Mouse (Mus musculus): ENCODE results near the gene Cryba2.
A peak's percentile ranks its signal among the peaks of the same experiment; 100 is the strongest.

Cryba2 gene

DNA sequence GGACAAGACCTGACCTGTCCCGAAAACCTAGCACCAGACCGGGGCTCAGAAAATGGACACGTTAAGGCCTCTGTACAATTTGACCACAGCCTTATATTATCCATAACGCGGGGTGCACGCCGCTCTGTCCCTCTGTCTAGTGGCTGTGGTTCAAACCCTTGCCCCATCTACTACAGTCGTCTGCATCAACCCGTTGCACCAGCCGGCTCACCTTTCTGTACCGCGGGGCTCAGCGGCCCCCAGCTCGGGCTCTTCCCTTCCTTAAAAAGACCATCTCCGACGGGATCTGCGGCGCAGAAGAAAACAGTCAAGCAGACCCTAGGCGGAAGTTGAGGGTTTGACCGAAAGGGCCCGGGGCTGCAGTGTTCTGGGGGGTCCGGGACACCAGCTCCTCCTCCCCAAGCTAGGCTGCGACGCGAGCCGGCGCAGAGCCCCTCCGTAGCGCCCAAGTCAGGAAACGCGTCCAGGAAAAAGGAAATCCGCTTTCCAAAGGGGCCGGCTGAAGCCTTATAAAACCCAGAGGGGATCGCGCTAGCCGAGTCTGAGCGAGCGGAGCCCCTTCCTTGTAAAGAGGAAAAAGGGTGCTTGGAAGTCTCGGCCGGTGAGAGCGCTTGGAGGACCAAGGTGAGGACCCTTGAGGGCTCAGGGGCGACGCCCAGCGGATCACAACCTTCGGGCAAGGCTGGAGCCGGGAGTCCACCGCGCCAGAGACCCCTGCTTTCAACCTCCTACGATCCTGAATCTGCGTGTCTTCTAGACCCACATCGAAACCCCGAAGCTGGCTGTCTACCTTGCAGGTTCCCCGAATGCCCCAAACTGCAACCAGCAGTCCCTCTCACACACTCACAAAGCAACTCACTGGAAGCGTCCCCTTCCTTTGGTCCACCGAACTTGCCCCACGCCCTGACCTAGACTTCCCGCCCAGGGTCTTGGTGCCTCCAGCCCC is 8.5 kb downstream of the Cryba2 start:
- no peak for DNase-seq (ENCODE audit: low spot score)

- DNase-seq (ENCODE audit: low spot score): no peak
Measured at GRCm38 (mm10) chr1:74883441-74883840, 9.5 kb downstream of the Cryba2 start.

DNA sequence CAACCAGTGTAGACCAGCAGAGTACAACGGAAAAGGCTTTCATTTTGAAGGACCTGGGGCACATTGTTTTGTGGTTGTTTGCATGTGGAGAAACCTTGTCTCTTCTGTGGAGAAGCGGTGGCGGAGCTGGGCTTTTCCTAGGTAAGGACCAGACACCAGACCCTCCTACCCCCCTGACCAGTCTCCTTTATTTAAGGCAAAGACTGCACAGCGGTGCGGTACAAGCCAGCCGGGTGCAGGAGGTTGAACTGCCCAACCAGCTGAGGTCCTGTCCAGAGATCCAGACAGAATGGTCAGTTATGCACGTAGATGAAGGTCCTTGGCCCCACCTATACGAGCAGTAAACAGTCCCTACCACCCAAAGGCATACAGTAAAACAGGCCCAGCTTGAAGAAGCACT is 10.1 kb downstream of the Cryba2 start:
- DNase-seq (ENCODE audit: low spot score): no peak

GRCm38 (mm10) chr1:74882055-74882734 is 10.7 kb downstream of the Cryba2 start:
- no peak for DNase-seq (ENCODE audit: low spot score)

GRCm38 (mm10) chr1:74880785-74881360 is 12.1 kb downstream of the Cryba2 start:
- DNase-seq (ENCODE audit: low spot score): peak; percentile 9

- DNase-seq (ENCODE audit: low spot score): no peak
Measured at GRCm38 (mm10) chr1:74877199-74877598, 15.7 kb downstream of the Cryba2 start.

- no peak for DNase-seq (ENCODE audit: low spot score)
Measured at GRCm38 (mm10) chr1:74872218-74872617, 20.7 kb downstream of the Cryba2 start.

GRCm38 (mm10) chr1:74861783-74862182 is 31.2 kb downstream of the Cryba2 start:
- DNase-seq (ENCODE audit: low spot score): no peak

DNA sequence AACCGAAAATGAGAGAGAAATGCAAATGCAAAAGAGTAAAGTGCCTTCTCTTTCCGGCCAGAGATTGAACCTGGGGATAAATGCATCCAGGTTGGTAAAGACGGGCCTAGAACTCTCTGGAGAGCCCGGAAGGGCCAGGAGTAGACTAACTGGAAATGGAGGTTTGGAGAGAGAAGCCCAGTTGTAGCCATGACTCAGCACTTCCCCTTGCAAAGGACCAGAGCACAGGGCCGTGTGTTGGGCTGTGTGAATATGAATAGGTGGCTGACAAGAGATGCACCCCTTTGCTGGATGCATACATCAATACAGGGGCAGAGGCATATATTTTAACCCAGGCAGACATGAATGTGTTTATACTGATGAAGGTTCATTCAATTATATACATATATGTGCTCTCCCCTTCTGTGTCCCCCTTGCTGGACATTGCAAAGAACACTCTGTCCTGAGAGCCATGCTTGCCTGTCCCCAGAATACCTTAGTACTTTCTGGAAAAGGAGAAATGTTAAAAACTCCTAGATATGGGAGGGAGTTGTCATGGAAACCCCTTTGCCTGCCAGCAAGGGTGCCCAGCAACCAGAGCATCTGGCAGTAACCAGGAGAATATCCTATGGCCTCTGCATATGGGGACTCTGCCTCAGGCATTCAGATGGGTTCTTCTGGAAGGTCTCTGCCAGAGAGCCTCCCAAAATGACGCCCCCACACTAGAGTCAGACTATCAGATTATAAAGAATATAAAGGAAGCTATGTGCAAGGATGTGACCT is 33.5 kb downstream of the Cryba2 start:
- DNase-seq (ENCODE audit: low spot score): no peak

GRCm38 (mm10) chr1:74858805-74859204 is 34.1 kb downstream of the Cryba2 start:
- DNase-seq (ENCODE audit: low spot score): no peak

DNA sequence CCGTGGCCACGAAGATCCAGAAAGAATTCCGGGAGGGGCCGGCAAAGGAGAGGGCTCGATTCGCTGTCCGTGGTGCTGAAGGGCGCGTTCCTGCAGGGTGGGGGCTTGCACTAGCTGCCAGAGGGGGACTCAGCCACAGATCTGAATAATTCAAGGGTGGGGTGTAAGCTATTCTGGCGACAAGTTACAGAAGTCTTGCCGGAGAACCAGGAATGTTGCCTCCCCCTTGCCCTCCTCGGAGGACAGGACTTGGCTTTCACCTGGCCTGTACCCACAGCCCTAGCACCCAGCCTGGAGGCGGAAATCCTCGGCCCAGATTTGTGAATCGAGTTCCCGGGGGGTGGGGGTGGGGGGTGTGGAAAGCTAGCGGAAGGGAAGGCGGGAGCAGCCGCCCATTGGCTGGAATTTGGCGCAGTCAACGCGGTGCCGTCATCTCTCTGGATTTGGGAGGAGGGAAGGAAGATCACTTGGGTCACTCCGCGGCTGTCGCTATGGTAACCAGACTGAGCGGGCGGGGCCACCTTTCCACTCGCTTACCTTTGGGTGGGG is 34.7 kb downstream of the Cryba2 start:
- no peak for DNase-seq (ENCODE audit: low spot score)

DNA sequence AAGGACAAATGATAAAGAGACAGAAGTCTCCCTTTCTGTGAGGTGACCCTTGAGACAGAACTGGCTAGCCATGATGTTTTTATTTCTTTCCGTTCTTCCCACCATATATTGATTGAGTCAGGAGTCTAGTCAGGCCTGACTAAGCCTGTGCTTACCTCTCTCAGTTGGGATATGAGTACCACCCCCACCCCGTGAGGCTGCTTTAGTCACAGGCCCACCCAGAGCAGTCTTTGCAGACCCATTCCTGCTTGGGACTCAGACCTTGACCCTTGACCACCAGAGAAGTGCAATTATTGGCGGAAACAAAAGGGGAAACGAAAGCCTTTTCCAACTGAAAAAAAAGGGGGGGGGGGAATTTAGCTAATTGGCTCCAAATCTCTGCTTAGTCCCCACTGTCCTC is 35.3 kb downstream of the Cryba2 start:
- no peak for DNase-seq (ENCODE audit: low spot score)

DNA sequence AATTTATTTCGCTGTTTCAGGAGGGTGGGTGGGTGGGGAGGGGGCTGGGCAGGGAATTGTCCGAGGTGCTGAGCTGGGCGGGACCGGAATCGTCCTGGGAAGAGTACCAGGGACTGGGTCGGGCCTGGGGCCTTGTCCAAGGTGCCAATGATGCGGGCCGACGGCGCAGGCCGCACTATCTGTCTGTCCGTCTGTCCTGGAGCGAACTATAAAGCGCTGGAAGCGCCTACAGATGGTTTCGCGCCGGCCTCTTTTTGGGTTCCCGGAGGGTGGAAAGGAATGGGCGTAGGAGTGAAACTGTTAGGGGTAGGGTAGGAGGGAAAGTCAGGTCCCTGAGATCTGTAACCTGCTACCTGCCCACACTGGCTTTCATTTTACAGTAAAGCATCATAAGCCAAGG is 35.7 kb downstream of the Cryba2 start:
- no peak for DNase-seq (ENCODE audit: low spot score)

DNA sequence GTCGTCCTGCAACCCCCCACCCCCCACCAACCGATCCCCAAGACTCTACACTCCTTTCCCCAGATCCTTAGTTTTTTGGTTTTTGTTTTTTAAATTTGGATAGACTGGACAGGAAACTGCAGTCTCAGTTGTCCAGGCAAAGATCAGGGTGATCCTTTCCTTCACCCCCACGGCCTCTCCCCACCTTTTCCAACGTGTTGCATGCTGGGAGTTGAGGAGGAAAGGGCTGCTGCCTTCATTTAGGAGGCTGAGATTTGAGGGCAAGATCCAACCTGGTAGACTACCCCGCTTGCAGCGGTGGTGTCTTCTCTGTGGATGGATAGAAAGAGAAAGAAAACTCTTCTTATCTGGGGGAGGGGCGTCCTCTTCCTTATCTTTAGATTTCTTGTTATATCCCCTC is 36.2 kb downstream of the Cryba2 start:
- no peak for DNase-seq (ENCODE audit: low spot score)

DNA sequence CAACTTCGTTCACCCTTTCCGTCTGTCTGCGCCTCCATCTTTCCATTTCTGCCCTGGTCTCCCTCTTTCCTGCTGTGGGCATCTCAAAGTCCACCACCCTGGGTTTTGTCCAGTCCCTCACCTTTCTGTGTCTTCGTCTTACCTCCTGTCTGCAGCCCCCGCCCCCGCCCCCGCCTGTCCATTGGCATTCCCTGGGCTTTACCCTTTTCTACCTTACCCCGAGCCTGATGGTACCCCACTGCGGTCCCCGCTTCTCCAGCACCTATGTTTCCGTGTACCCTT is 36.6 kb downstream of the Cryba2 start:
- DNase-seq (ENCODE audit: low spot score): no peak

GRCm38 (mm10) chr1:74855651-74856438 is 37.1 kb downstream of the Cryba2 start:
- no peak for DNase-seq (ENCODE audit: low spot score)

GRCm38 (mm10) chr1:74855156-74855555 is 37.8 kb downstream of the Cryba2 start:
- DNase-seq (ENCODE audit: low spot score): no peak

GRCm38 (mm10) chr1:74854306-74855056 is 38.5 kb downstream of the Cryba2 start, which contains the start of gene Cdk5r2:
Gene Cdk5r2 (plus strand): TSS chr1:74854934.
- peak; percentile 17 for DNase-seq (ENCODE audit: low spot score)

DNA sequence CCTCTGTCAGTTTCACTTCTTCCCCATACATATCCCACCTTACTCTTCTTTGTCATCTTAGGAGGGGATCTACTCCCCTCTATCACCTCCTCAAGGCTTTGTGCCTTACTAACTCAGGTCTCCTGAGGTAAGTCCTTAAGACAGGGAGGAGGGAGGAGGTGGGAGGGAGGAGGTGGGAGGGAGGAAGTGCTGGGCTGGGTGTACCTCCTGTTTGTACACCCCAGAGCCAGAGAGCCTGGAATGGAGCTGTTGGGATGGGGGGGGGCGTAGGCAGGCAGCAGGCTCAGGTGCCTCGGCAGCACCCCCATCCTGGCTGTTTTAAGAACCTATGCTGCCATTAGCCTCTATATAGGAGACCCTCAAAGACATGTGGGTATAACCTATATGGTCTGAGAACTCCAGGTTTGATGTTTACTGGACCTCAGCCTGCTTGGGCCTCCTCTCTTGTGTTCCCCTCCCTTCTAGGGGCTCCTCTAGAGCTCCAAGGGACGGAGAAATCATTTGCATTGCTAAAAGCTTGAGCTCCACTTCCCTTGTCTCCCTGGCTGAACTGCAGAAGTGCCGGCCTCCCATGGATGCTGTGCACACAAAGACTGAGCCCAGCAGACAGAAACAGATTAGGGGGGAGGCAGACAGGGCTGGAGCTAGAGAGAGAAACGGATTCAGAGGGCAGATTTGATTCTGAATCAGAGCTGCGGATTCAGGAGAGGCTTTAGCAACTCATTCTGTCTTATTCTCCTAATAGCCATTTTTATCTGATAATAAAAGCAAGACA is 41.8 kb downstream of the Cryba2 start:
- DNase-seq (ENCODE audit: low spot score): no peak

- no peak for DNase-seq (ENCODE audit: low spot score)
Measured at GRCm38 (mm10) chr1:74850251-74850650, 42.7 kb downstream of the Cryba2 start.
